Mouse (Mus musculus) cortical plate, adult 2 months (tissue): ENCODE measurements around the gene Bmp6.

Experiments
- CTCF ChIP-seq: fragments of 200-500 bp; IDR thresholded peaks from 2 replicates; pipeline ENCODE4 v1.5.1; 2011; ENCODE audit warnings: mild to moderate bottlenecking, control low read depth, low read length; ENCODE audit not compliant: insufficient read depth; ENCODE audit errors: extremely low read depth
- POLR2A ChIP-seq: fragments of 200-500 bp; IDR thresholded peaks from 2 replicates; pipeline ENCODE4 v1.6.1; 2011; ENCODE audit warnings: mild to moderate bottlenecking, low read length, control low read depth; ENCODE audit not compliant: insufficient read depth; ENCODE audit errors: extremely low read depth

GRCm38 (mm10) chr13:38448516-38449015 lies 103.7 kb downstream of the Bmp6 start:
- no peak for TF ChIP-seq CTCF
- no peak for TF ChIP-seq POLR2A
